Mouse (Mus musculus) liver, adult 2 months (tissue): ENCODE measurements around the gene Ntm.

Experiments
- CTCF ChIP-seq: fragments of 200-500 bp; IDR thresholded peaks from 2 replicates; pipeline ENCODE4 v1.5.1; 2011; ENCODE audit warnings: low read depth, low read length, control low read depth
- POLR2A ChIP-seq: fragments of 200-500 bp; IDR thresholded peaks from 2 replicates; pipeline ENCODE4 v1.6.1; 2011; ENCODE audit warnings: low read length, control low read depth; ENCODE audit not compliant: insufficient read depth; ENCODE audit errors: extremely low read depth

DNA sequence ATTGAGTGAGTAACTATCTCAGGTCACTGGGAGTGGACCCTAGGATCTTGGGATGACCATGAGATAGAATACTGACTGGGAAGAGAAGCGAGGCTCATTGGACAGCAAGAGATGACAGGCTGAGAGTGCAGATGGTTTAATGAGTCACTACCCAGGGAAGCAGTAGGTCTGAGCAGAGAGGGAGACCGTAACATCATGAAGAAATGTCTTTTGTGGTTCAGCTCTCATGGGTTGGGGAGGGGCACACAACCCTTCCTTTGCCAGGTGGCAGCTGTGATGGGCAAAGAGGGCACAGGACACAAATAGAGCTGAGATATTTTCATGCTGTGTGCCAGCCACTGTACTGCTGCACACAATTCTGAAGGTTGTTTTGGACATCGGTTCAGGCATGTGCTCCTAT lies 724.0 kb downstream of the Ntm start:
- TF ChIP-seq CTCF (no peak), POLR2A (no peak)
